Mouse (Mus musculus): ENCODE data around the gene Adgrv1. TPM values are rescaled to one million over a fixed set of nuclear protein-coding genes. Genes with fewer than 3 reads are reported as not detected.
"Not testable (repeated sequence)": the region's sequence is repeated elsewhere in the genome, so short reads cannot be mapped to it uniquely, and the experiment has no call there.

Gene Adgrv1
- total and polyA plus RNA-seq, 3 experiments = 0.58 to 2.0 (median 1.2) TPM

- no peak for DNase-seq
Measured at GRCm38 (mm10) chr13:81342987-81343596, 289.9 kb downstream of the Adgrv1 start.

- no peak for DNase-seq
Measured at GRCm38 (mm10) chr13:81335241-81335640, 297.7 kb downstream of the Adgrv1 start.

GRCm38 (mm10) chr13:81332018-81332417, 300.9 kb downstream of the Adgrv1 start:
- DNase-seq = peak; percentile 68

GRCm38 (mm10) chr13:81329762-81330161, 303.2 kb downstream of the Adgrv1 start:
- no peak for DNase-seq

GRCm38 (mm10) chr13:81328181-81328580, 304.8 kb downstream of the Adgrv1 start:
- DNase-seq = no peak

GRCm38 (mm10) chr13:81325606-81326215, 307.2 kb downstream of the Adgrv1 start:
- DNase-seq = no peak

GRCm38 (mm10) chr13:81323546-81324316, 309.2 kb downstream of the Adgrv1 start:
- no peak for DNase-seq

- no peak for DNase-seq
Measured at GRCm38 (mm10) chr13:81316581-81316980, 316.4 kb downstream of the Adgrv1 start.

- peak; percentile 49 for DNase-seq
Measured at GRCm38 (mm10) chr13:81314306-81315120, 318.4 kb downstream of the Adgrv1 start.

GRCm38 (mm10) chr13:81312148-81312547, 320.8 kb downstream of the Adgrv1 start:
- DNase-seq = peak; percentile 59

- DNase-seq = no peak
Measured at GRCm38 (mm10) chr13:81300851-81301250, 332.1 kb downstream of the Adgrv1 start.

GRCm38 (mm10) chr13:81294106-81294505, 338.8 kb downstream of the Adgrv1 start:
- no peak for DNase-seq

- peak; percentile 40 for DNase-seq
Measured at GRCm38 (mm10) chr13:81282193-81282592, 350.8 kb downstream of the Adgrv1 start.

- peak; percentile 80 for DNase-seq
Measured at GRCm38 (mm10) chr13:81280650-81281229, 352.2 kb downstream of the Adgrv1 start.

- no peak for DNase-seq
Measured at GRCm38 (mm10) chr13:81279351-81279736, 353.6 kb downstream of the Adgrv1 start.

- DNase-seq = no peak
Measured at GRCm38 (mm10) chr13:81278669-81279350, 354.1 kb downstream of the Adgrv1 start.

GRCm38 (mm10) chr13:81273837-81274236, 359.1 kb downstream of the Adgrv1 start:
- DNase-seq = no peak

- no peak for DNase-seq
Measured at GRCm38 (mm10) chr13:81270396-81270795, 362.6 kb downstream of the Adgrv1 start.

- no peak for DNase-seq
Measured at GRCm38 (mm10) chr13:81269056-81269455, 363.9 kb downstream of the Adgrv1 start.

GRCm38 (mm10) chr13:81267489-81267888, 365.5 kb downstream of the Adgrv1 start:
- DNase-seq = not testable (repeated sequence)

- DNase-seq = no peak
Measured at GRCm38 (mm10) chr13:81264465-81264864, 368.5 kb downstream of the Adgrv1 start.

Data from adrenal gland, adult 2 months (tissue).